Mouse (Mus musculus) midbrain, embryonic 16.5 days (tissue): ENCODE data around the gene Sgms2. TPM values are rescaled to one million over a fixed set of nuclear protein-coding genes. Genes with fewer than 3 reads are reported as not detected.

ENCODE experiments used
- ATAC-seq: fragments of 200-750 bp; cut with Nextera tagmentation; 2 replicates; pipeline ENCODE4 v1.8.0; 2017; ENCODE audit warnings: moderate TSS enrichment
- H3K27ac ChIP-seq: fragments of 300-500 bp; sonication (generic); 2 replicates; pipeline ENCODE4 v1.5.1; 2014; ENCODE audit warnings: mild to moderate bottlenecking, low read length, mixed read lengths
- H3K27me3 ChIP-seq: fragments of 300-500 bp; sonication (generic); 2 replicates; pipeline ENCODE4 v1.6.1; 2014; ENCODE audit warnings: low read depth, low read length, mixed read lengths; ENCODE audit not compliant: control insufficient read depth, insufficient read depth
- H3K36me3 ChIP-seq: fragments of 300-500 bp; sonication (generic); 2 replicates; pipeline ENCODE4 v1.6.1; 2014; ENCODE audit warnings: mild to moderate bottlenecking, low read length, moderate library complexity, mixed read lengths; ENCODE audit not compliant: control insufficient read depth, insufficient read depth
- H3K4me1 ChIP-seq: fragments of 300-500 bp; sonication (generic); 2 replicates; pipeline ENCODE4 v1.6.1; 2014; ENCODE audit warnings: mild to moderate bottlenecking, low read length, mixed read lengths; ENCODE audit not compliant: control insufficient read depth, insufficient read depth
- H3K4me2 ChIP-seq: fragments of 300-500 bp; sonication (generic); 2 replicates; pipeline ENCODE4 v1.6.1; 2014; ENCODE audit warnings: mild to moderate bottlenecking, low read length, mixed read lengths
- H3K4me3 ChIP-seq: fragments of 300-500 bp; sonication (generic); 2 replicates; pipeline ENCODE4 v1.5.1; 2014; ENCODE audit warnings: low read depth, mild to moderate bottlenecking, low read length, moderate library complexity, mixed read lengths
- H3K9ac ChIP-seq: fragments of 300-500 bp; sonication (generic); 2 replicates; pipeline ENCODE4 v1.6.1; 2014; ENCODE audit warnings: low read depth, low read length, mixed read lengths
- H3K9me3 ChIP-seq: fragments of 300-500 bp; sonication (generic); replicated peaks from 2 replicates; pipeline ENCODE4 v1.6.1; 2014; ENCODE audit warnings: mild to moderate bottlenecking, low read length, mixed read lengths; ENCODE audit not compliant: control insufficient read depth, poor library complexity, severe bottlenecking
- WGBS: fragments of 180-500 bp; shearing (Covaris S2); extraction: QIAGEN DNeasy Blood & Tissue Kit; methylation state at CpG from one replicate; pipeline ENCODE4 v1.1.7; 2014; 5-methylcytosine and 5-hydroxymethylcytosine counted together
- polyA plus RNA-seq: library from polyadenylated mRNA; unstranded; fragments of >200 nt; fragmentation: Nextera tagmentation; extraction: Ambion mirVana; gene quantifications from 2 replicates; pipeline ENCODE4 v1.2.1, GENCODE M21; 2015

Gene Sgms2
- polyA plus RNA-seq, 1 experiment from 2014 or later: 1.6 TPM

DNA sequence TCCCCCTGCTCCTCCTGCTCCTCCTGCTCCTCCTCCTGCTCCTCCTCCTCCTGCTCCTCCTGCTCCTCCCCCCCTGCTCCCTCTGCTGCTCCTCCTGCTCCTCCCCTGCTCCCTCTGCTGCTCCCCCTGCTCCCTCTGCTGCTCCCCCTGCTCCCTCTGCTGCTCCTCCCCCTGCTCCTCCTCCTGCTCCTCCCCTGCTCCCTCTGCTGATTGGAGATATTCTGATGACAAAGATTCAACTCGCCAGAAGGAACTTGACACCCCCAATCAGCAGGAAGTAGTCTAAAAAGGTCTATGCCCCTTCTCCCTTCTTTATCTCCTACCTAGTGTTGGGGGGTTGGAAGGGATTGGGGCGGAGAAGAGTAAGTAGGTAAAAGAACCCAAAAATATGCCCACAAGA lies 173.0 kb downstream of the Sgms2 start:
- Histone ChIP-seq H3K4me2 (no peak overlapping the region), H3K4me1 (no peaks in the 10 kb centered on the region; the same call in 1 of the 2 replicates), H3K9me3 (no peaks in the 10 kb centered on the region), H3K36me3 (no peaks in the 10 kb centered on the region), H3K9ac (no peak overlapping the region), H3K4me3 (no peak overlapping the region), H3K27me3 (no peaks in the 10 kb centered on the region), H3K27ac (no peak overlapping the region)
- 51% methylated on average over 2 of the region's 2 CpGs for WGBS
- ATAC-seq: no peak

DNA sequence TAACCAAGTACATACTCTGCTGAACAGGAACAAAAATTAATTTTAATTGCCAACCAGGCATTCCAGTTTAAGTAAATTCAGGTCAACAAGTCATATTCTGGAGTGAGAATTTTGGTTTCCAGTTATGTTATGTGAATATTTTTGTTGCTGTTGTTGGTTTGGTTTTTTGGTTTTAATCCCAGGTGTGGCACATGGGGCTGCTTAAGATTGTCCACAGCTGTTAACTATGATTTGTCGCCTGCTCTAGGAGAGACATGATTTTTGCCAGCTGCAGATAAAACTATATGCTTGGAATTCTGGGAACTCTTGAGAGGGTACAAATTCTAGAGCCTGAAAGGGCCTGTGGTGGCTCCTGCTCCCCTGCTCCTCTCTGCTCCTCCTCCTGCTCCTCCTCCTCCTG lies 174.1 kb downstream of the Sgms2 start:
- H3K4me1 ChIP-seq: no peaks in the 10 kb centered on the region; the same call in 1 of the 2 replicates
- no peak overlapping the region for H3K9ac ChIP-seq
- WGBS: 93% methylated on average over 1 of the region's 1 CpGs
- H3K27ac ChIP-seq: no peak overlapping the region
- no peaks in the 10 kb centered on the region for H3K27me3 ChIP-seq
- H3K36me3 ChIP-seq: no peaks in the 10 kb centered on the region
- H3K9me3 ChIP-seq: no peaks in the 10 kb centered on the region
- no peak overlapping the region for H3K4me2 ChIP-seq
- ATAC-seq: no peak
- H3K4me3 ChIP-seq: no peak overlapping the region

DNA sequence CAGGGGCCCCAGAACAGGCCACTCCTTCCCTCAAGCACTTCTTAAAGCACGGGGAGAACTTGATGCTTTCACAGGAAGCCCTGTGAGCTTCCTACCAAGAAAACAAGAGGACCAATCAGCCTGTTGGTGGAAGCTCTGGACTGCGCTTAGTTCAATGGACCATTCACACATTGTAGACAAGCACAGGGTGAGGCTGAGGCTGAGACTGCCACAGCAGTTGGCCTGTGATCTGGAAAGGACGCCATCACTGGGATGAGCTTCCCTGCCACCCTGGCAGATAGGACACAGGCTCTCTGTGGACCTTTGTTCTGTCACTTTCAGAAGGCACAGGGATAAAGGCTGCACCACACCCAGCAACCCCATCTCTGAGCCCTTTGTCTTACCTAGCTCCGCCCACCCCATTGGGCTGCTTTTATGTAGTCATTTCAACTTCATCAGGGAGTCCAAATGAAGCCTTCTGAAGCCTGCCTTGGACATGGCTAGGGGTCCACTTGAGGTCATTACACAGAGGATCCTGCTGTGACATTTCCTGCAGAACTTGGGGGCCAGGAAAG lies 175.2 kb downstream of the Sgms2 start:
- ATAC-seq: no peak
- no peaks in the 10 kb centered on the region for H3K9me3 ChIP-seq
- 44% methylated on average over 4 of the region's 4 CpGs for WGBS

DNA sequence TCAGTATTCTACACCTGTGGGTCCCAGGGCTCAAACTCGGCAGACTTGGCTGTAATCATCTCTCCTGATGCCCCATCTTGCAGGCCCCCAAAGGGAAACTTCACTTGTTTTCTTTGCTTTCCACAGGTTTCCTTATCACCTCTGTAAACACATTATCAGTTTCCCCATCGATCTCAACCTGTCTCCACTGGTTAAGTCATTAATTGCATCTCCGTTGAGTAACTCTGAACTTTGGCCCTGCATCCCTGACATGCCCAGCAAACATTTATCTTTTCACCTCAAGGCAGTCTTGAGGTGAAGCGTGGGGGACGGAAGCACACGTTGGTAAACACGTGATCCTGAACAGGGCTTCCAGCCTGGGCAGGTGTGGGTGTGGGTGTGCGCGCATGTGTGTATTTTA lies 178.9 kb downstream of the Sgms2 start:
- 89% methylated on average over 9 of the region's 9 CpGs for WGBS
- Histone ChIP-seq H3K4me2 (no peak overlapping the region), H3K4me3 (no peak overlapping the region), H3K9me3 (peaks cover 7% of the 10 kb centered on the region; the same call in 1 of the 2 replicates), H3K27me3 (no peaks in the 10 kb centered on the region), H3K4me1 (no peaks in the 10 kb centered on the region), H3K27ac (no peak overlapping the region), H3K9ac (no peak overlapping the region), H3K36me3 (no peaks in the 10 kb centered on the region)
- no peak for ATAC-seq

More for the DNA sequence above, 175.2 kb downstream of the Sgms2 start:
- Histone ChIP-seq H3K4me1 (no peaks in the 10 kb centered on the region; the same call in 1 of the 2 replicates), H3K4me2 (no peak overlapping the region), H3K36me3 (no peaks in the 10 kb centered on the region), H3K4me3 (no peak overlapping the region), H3K27me3 (no peaks in the 10 kb centered on the region), H3K27ac (no peak overlapping the region), H3K9ac (no peak overlapping the region)

DNA sequence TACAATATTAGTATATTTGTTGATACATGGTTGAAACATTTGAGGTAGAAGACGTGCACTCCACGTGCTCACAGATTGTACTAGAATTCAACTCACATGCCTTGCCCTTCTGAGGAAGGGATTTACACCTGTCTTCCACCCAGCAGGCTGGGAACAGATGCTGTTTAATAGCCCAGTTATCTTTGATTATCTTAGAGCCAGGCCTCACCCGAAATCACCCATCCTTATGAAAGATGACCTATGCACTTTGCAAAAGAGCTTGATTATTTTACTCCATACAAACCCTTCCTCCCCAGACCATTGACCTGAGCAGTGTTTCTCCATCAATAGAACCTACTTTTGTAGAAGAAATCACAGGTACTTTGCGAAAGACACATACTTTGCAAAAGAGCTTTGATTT lies 180.6 kb downstream of the Sgms2 start:
- Histone ChIP-seq H3K4me3 (no peak overlapping the region), H3K9me3 (peaks cover 7% of the 10 kb centered on the region; the same call in 1 of the 2 replicates), H3K4me2 (no peak overlapping the region), H3K27me3 (no peaks in the 10 kb centered on the region), H3K27ac (no peak overlapping the region), H3K4me1 (no peaks in the 10 kb centered on the region), H3K36me3 (no peaks in the 10 kb centered on the region), H3K9ac (no peak overlapping the region)
- ATAC-seq: no peak
- WGBS: 94% methylated on average over 4 of the region's 4 CpGs

DNA sequence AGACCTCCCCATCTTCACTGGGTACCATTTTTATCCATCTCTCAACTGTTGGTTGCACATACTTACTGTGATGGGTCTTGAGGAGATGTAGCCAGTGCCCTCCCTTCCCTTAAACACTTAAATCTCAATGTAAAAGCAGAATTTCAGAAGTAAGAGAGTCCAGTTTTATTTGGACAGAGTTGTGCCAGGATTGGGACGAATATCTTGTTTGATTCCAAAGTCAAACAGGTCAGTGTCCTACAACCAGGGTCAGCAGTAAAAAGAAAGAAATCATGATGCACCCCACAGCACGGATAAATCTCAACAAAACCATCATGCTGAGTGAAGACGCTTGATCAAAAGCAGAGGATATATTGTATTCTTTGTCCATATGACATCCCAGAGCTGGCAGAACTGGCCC lies 183.4 kb downstream of the Sgms2 start:
- WGBS: 84% methylated on average over 3 of the region's 3 CpGs

DNA sequence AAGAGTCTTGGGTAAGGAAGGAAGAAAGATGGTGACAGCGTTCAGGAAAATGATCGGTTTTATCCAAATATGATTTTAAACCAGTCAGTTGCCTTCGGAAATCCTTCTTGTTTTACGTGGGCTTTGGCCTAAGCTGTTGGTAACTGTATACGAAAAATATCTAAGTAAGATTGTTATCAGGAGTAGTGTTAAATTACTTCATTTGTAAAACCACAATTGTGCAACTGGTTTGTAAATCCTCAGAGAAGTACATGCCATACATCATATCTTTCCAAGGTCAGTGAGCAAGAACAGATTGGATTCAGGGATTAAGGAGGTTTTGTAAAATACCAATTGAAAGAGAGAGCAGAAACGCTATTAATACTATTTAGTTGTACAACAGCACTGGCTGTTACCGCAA lies 185.0 kb downstream of the Sgms2 start:
- H3K27me3 ChIP-seq: no peaks in the 10 kb centered on the region
- peaks cover 6% of the 10 kb centered on the region for H3K4me1 ChIP-seq
- WGBS: 85% methylated on average over 7 of the region's 7 CpGs
- H3K27ac ChIP-seq: no peak overlapping the region
- H3K4me3 ChIP-seq: no peak overlapping the region
- H3K9ac ChIP-seq: no peak overlapping the region
- peaks cover 7% of the 10 kb centered on the region; the same call in 1 of the 2 replicates for H3K9me3 ChIP-seq
- ATAC-seq: no peak
- H3K4me2 ChIP-seq: no peak overlapping the region
- H3K36me3 ChIP-seq: no peaks in the 10 kb centered on the region

More for the DNA sequence above, 183.4 kb downstream of the Sgms2 start:
- H3K9me3 ChIP-seq: peaks cover 7% of the 10 kb centered on the region; the same call in 1 of the 2 replicates
- H3K27me3 ChIP-seq: no peaks in the 10 kb centered on the region
- H3K4me1 ChIP-seq: no peaks in the 10 kb centered on the region
- ATAC-seq: no peak
- no peaks in the 10 kb centered on the region for H3K36me3 ChIP-seq
- H3K4me3 ChIP-seq: no peak overlapping the region
- no peak overlapping the region for H3K9ac ChIP-seq
- no peak overlapping the region for H3K27ac ChIP-seq
- no peak overlapping the region for H3K4me2 ChIP-seq

DNA sequence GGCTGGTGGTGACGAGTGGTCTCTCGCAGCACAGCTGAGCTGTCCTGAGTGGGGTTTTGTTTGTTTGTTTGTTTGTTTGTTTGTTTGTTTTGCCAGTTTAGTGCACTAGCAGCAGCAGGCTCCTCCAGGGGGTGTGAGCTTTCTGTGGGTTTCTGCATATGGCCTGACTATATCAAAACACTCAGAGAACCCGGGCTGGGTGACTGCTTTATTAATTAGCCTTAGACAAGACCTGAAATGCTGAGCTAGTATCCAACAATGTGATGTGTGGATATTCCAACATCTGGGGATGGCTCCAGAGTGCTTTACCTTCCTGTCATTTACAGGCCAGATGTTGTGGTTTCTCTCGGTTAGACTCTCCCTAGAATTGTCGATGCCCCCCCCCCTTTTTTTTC lies 187.9 kb downstream of the Sgms2 start:
- WGBS: 19% methylated on average over 5 of the region's 5 CpGs

DNA sequence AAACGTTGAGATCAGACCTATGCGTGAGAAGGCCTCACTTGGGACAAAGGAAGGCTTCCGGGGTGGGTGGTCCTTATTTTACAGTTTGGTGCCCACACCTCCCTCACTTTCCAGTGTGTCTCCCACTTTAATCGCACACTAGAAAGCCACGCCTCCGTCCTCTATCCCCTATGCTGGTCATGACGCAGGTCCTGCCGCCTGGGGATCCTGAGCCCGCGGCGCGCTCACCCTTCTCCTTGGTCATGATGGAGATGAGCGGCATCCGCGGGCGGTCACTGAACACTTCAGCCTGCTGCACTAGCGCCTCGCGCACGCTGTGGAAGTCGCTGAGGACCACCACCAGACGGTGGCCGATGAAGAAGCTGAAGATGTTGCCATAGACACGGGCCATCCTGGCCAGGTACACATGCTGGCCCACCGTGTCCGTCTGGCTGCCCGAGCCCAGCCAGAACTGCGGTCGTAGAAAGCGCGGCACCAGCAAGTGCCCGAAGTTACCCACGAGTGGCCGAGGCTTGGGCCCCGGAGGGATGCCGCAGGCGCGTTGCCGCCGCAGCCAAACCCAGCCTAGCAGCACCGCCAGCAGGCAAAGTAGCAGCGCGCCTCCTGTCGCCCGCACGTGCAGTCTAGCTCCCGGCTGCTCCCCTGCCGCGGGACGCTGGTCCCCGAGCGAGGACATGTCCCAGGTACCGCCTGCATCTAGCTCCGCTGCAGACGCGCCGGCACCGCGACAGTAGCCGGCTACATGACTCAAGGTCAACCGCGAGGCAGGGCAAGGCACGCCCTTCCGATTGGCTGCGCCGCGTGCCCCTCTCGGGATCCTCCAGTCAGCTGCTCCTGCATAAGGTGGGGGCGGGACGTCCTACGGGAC lies 188.5 kb downstream of the Sgms2 start, which contains the start of gene Cyp2u1:
Gene Cyp2u1, minus strand, starts transcription at position 776 of the 868 bp plus-strand sequence.
- WGBS: under 1% methylated on average over 70 of the region's 71 CpGs

More for the DNA sequence above, 187.9 kb downstream of the Sgms2 start:
- H3K4me2 ChIP-seq: peak overlapping the region; percentile 69
- peak overlapping the region; percentile 71 for H3K4me3 ChIP-seq
- no peaks in the 10 kb centered on the region for H3K27me3 ChIP-seq
- peaks cover 6% of the 10 kb centered on the region for H3K4me1 ChIP-seq
- ATAC-seq: no peak
- H3K9ac ChIP-seq: peak overlapping the region; percentile 78; the same call in 1 of the 2 replicates
- H3K27ac ChIP-seq: peak overlapping the region; percentile 82
- no peaks in the 10 kb centered on the region for H3K9me3 ChIP-seq
- H3K36me3 ChIP-seq: no peaks in the 10 kb centered on the region

More for the DNA sequence above, 188.5 kb downstream of the Sgms2 start, which contains the start of gene Cyp2u1:
- Histone ChIP-seq H3K9ac (peak within 1 kb of the TSS; percentile 78), H3K4me2 (peak within 1 kb of the TSS; percentile 69), H3K27me3 (no peaks in the 10 kb centered on the region), H3K4me1 (peaks cover 6% of the 10 kb centered on the region), H3K36me3 (no peaks in the 10 kb centered on the region), H3K27ac (peak within 1 kb of the TSS; percentile 82), H3K4me3 (peak within 1 kb of the TSS; percentile 71), H3K9me3 (no peaks in the 10 kb centered on the region)
- peak; percentile 98 for ATAC-seq
